Mouse (Mus musculus) hindbrain, embryonic 14.5 days (tissue): ENCODE results near the gene Gas1. TPM values are rescaled to one million over a fixed set of nuclear protein-coding genes. Genes with fewer than 3 reads are reported as not detected.

Source experiments
- ATAC-seq: fragments of 200-750 bp; cut with Nextera tagmentation; 2 replicates; pipeline ENCODE4 v1.8.0; 2017; ENCODE audit warnings: moderate number of reproducible peaks, mild to moderate bottlenecking, moderate TSS enrichment, moderate library complexity; ENCODE audit not compliant: low FRiP score
- DNase-seq: peaks from one replicate; pipeline ENCODE4 v3.0.0-alpha.2; 2015; ENCODE audit warnings: low spot score
- H3K27ac ChIP-seq: fragments of 300-500 bp; sonication (generic); 2 replicates; pipeline ENCODE4 v1.5.1; 2014; ENCODE audit warnings: mild to moderate bottlenecking, moderate library complexity
- H3K27me3 ChIP-seq: fragments of 300-500 bp; sonication (generic); 2 replicates; pipeline ENCODE4 v1.6.1; 2014; ENCODE audit warnings: mild to moderate bottlenecking, low read length, mixed read lengths; ENCODE audit not compliant: control insufficient read depth, insufficient read depth
- H3K36me3 ChIP-seq: fragments of 300-500 bp; sonication (generic); replicated peaks from 2 replicates; pipeline ENCODE4 v1.6.1; 2014; ENCODE audit not compliant: control insufficient read depth, insufficient read depth
- H3K4me1 ChIP-seq: fragments of 300-500 bp; sonication (generic); replicated peaks from 2 replicates; pipeline ENCODE4 v1.6.1; 2014; ENCODE audit warnings: antibody characterized with exemption, low read length, mixed read lengths; ENCODE audit not compliant: control insufficient read depth, insufficient read depth
- H3K4me2 ChIP-seq: fragments of 300-500 bp; sonication (generic); replicated peaks from 2 replicates; pipeline ENCODE4 v1.6.1; 2014; ENCODE audit warnings: mild to moderate bottlenecking, moderate library complexity
- H3K4me3 ChIP-seq: fragments of 300-500 bp; sonication (generic); replicated peaks from 2 replicates; pipeline ENCODE4 v1.5.1; 2014; ENCODE audit warnings: mild to moderate bottlenecking, low read length
- H3K9ac ChIP-seq: fragments of 300-500 bp; sonication (generic); 2 replicates; pipeline ENCODE4 v1.6.1; 2014
- H3K9me3 ChIP-seq: fragments of 300-500 bp; sonication (generic); 2 replicates; pipeline ENCODE4 v1.6.1; 2016; ENCODE audit warnings: low read length; ENCODE audit not compliant: control insufficient read depth
- WGBS: fragments of 180-500 bp; shearing (Covaris S2); extraction: QIAGEN DNeasy Blood & Tissue Kit; methylation state at CpG from one replicate; pipeline ENCODE4 v1.1.7; 2014; 5-methylcytosine and 5-hydroxymethylcytosine counted together
- polyA plus RNA-seq: library from polyadenylated mRNA; unstranded; fragments of >200 nt; fragmentation: Nextera tagmentation; extraction: Ambion mirVana; gene quantifications from 2 replicates; pipeline ENCODE4 v1.2.1, GENCODE M21; 2014

Gene Gas1
- polyA plus RNA-seq, 1 experiment from 2014 or later: 19.3 TPM

GRCm38 (mm10) chr13:60175490-60176135 lies 1.6 kb downstream of the Gas1 start:
- H3K9ac ChIP-seq: peak overlapping the region; percentile 89
- H3K27me3 ChIP-seq: no peaks in the 10 kb centered on the region
- H3K4me1 ChIP-seq: peaks cover 27% of the 10 kb centered on the region
- DNase-seq: no peak
- peak overlapping the region; percentile 94 for H3K4me2 ChIP-seq
- WGBS: under 1% methylated on average over 54 of the region's 59 CpGs
- H3K4me3 ChIP-seq: peak overlapping the region; percentile 80
- no peaks in the 10 kb centered on the region for H3K36me3 ChIP-seq
- H3K9me3 ChIP-seq: no peaks in the 10 kb centered on the region
- ATAC-seq: no peak
- peak overlapping the region; percentile 93 for H3K27ac ChIP-seq

- no peak for DNase-seq
- Histone ChIP-seq H3K9ac (peak overlapping the region; percentile 89), H3K27me3 (no peaks in the 10 kb centered on the region)
Observed at GRCm38 (mm10) chr13:60174953-60175352, 2.2 kb downstream of the Gas1 start.

GRCm38 (mm10) chr13:60173591-60174524 lies 3.3 kb downstream of the Gas1 start:
- H3K9me3 ChIP-seq: no peaks in the 10 kb centered on the region
- peak overlapping the region; percentile 89; the same call in 1 of the 2 replicates for H3K9ac ChIP-seq
- H3K36me3 ChIP-seq: no peaks in the 10 kb centered on the region
- H3K4me1 ChIP-seq: peaks cover 27% of the 10 kb centered on the region
- no peak overlapping the region for H3K27ac ChIP-seq
- DNase-seq: no peak
- no peaks in the 10 kb centered on the region for H3K27me3 ChIP-seq
- H3K4me2 ChIP-seq: peak overlapping the region; percentile 94
- peak overlapping the region; percentile 80 for H3K4me3 ChIP-seq
- WGBS: 7% methylated on average over 12 of the region's 12 CpGs
- no peak for ATAC-seq

More at GRCm38 (mm10) chr13:60174953-60175352, 2.2 kb downstream of the Gas1 start:
- Histone ChIP-seq H3K9me3 (no peaks in the 10 kb centered on the region), H3K4me2 (peak overlapping the region; percentile 94), H3K27ac (no peak overlapping the region), H3K36me3 (no peaks in the 10 kb centered on the region), H3K4me3 (peak overlapping the region; percentile 80), H3K4me1 (peaks cover 27% of the 10 kb centered on the region)
- WGBS: under 1% methylated on average over 7 of the region's 7 CpGs
- ATAC-seq: no peak

- H3K27ac ChIP-seq: no peak overlapping the region
- no peak overlapping the region for H3K9ac ChIP-seq
- H3K36me3 ChIP-seq: no peaks in the 10 kb centered on the region
- H3K9me3 ChIP-seq: no peaks in the 10 kb centered on the region
- H3K4me2 ChIP-seq: peak overlapping the region; percentile 94; the same call in 1 of the 2 replicates
- peaks cover 27% of the 10 kb centered on the region for H3K4me1 ChIP-seq
- DNase-seq (no peak), ATAC-seq (no peak)
- WGBS: 4% methylated on average over 3 of the region's 3 CpGs
- H3K27me3 ChIP-seq: no peaks in the 10 kb centered on the region
- H3K4me3 ChIP-seq: no peak overlapping the region
Observed at GRCm38 (mm10) chr13:60173186-60173585, 4.0 kb downstream of the Gas1 start.

GRCm38 (mm10) chr13:60172366-60173017 lies 4.7 kb downstream of the Gas1 start:
- Histone ChIP-seq H3K4me3 (no peak overlapping the region), H3K9me3 (no peaks in the 10 kb centered on the region), H3K9ac (no peak overlapping the region), H3K4me2 (no peak overlapping the region), H3K4me1 (peaks cover 23% of the 10 kb centered on the region), H3K27me3 (no peaks in the 10 kb centered on the region), H3K27ac (no peak overlapping the region), H3K36me3 (no peaks in the 10 kb centered on the region)
- no peak for ATAC-seq
- whole genome bisulfite sequencing: 16% methylated on average over 7 of the region's 7 CpGs
- no peak for DNase-seq

GRCm38 (mm10) chr13:60171781-60172180 lies 5.4 kb downstream of the Gas1 start:
- 34% methylated on average over 8 of the region's 8 CpGs for WGBS
- ATAC-seq (no peak), DNase-seq (no peak)
- H3K9ac ChIP-seq: no peak overlapping the region
- H3K4me2 ChIP-seq: no peak overlapping the region
- no peaks in the 10 kb centered on the region for H3K9me3 ChIP-seq
- no peak overlapping the region for H3K27ac ChIP-seq
- no peaks in the 10 kb centered on the region for H3K27me3 ChIP-seq
- H3K36me3 ChIP-seq: no peaks in the 10 kb centered on the region
- H3K4me1 ChIP-seq: peaks cover 23% of the 10 kb centered on the region
- no peak overlapping the region for H3K4me3 ChIP-seq

GRCm38 (mm10) chr13:60170898-60171715 lies 6.1 kb downstream of the Gas1 start:
- WGBS: 15% methylated on average over 21 of the region's 21 CpGs
- Histone ChIP-seq H3K9me3 (no peaks in the 10 kb centered on the region), H3K4me3 (no peak overlapping the region), H3K36me3 (no peaks in the 10 kb centered on the region), H3K9ac (no peak overlapping the region), H3K27ac (no peak overlapping the region), H3K27me3 (no peaks in the 10 kb centered on the region), H3K4me1 (peaks cover 23% of the 10 kb centered on the region), H3K4me2 (no peak overlapping the region)
- ATAC-seq (no peak), DNase-seq (no peak)

GRCm38 (mm10) chr13:60169026-60169425 lies 8.1 kb downstream of the Gas1 start:
- H3K4me3 ChIP-seq: no peak overlapping the region
- no peak overlapping the region for H3K27ac ChIP-seq
- 88% methylated on average over 2 of the region's 2 CpGs for WGBS
- no peak for ATAC-seq
- H3K9me3 ChIP-seq: no peaks in the 10 kb centered on the region
- H3K9ac ChIP-seq: no peak overlapping the region
- no peak for DNase-seq
- peaks cover 13% of the 10 kb centered on the region for H3K4me1 ChIP-seq
- H3K36me3 ChIP-seq: no peaks in the 10 kb centered on the region
- no peaks in the 10 kb centered on the region for H3K27me3 ChIP-seq
- no peak overlapping the region for H3K4me2 ChIP-seq
